Mouse (Mus musculus): ENCODE measurements around the gene Gm6217.
"Not testable (repeated sequence)": the region's sequence is repeated elsewhere in the genome, so short reads cannot be mapped to it uniquely, and the experiment has no call there.

DNA sequence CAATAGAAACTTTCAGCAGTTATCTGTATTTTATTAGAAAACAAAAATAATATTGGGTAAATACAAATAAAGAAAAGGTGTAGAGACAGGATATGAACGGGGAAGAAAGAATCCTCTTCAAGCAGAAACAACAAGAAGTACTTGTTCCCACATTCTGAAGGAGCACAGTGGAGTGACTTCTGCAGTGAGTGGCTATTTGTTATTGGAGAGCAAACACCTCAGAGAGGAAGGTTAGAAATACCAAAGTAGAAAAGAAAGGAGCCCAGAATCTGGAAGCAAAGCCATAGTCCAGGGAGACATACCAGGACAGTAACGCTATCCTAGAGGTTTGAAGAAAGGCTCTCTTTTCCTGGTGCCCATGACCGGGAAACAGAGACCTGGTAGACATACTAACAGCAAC is 641 bp downstream of the Gm6217 start:
- TF ChIP-seq CTCF (IDR thresholded peaks at IDR 0.05; ENCODE audit: low read depth, low read length); TAL1 (conservative IDR thresholded peaks at IDR 0.05; ENCODE audit: low read depth, low read length); GATA1 (IDR thresholded peaks at IDR 0.05; ENCODE audit: borderline replicate concordance, low read length): not testable (repeated sequence)
